Mouse (Mus musculus): ENCODE data around the gene Supt3.

- no peak for TF ChIP-seq CTCF (IDR thresholded peaks at IDR 0.05; ENCODE audit: low read depth, low read length)
- TF ChIP-seq POLR2A (IDR thresholded peaks at IDR 0.05; ENCODE audit: insufficient read depth, low read length) = peak; percentile 62
Observed at GRCm38 (mm10) chr17:44776738-44777270, at the start of gene Supt3.

All from ES-Bruce4 (cell line).